Mouse (Mus musculus) bone marrow macrophage, adult 2 months (primary cell): ENCODE measurements around the gene Amacr.

Experiments used
- CTCF ChIP-seq: IDR thresholded peaks from 2 replicates; pipeline ENCODE4 v1.5.1; 2012; ENCODE audit warnings: low read depth, mild to moderate bottlenecking, low read length, moderate library complexity
- POLR2A ChIP-seq: IDR thresholded peaks from 2 replicates; pipeline ENCODE4 v1.6.1; 2012; ENCODE audit warnings: mild to moderate bottlenecking, low read depth, low read length, borderline replicate concordance

- TF ChIP-seq CTCF (no peak), POLR2A (no peak)
These were observed 10.8 kb upstream of the Amacr start for GRCm38 (mm10) chr15:10970777-10971176.
